Mouse (Mus musculus) lung, embryonic 16.5 days (tissue): ENCODE data around the gene Gpx4. TPM values are rescaled to one million over a fixed set of nuclear protein-coding genes. Genes with fewer than 3 reads are reported as not detected.

Experiments
- ATAC-seq: fragments of 200-750 bp; cut with Nextera tagmentation; 2 replicates; pipeline ENCODE4 v1.8.0; 2017; ENCODE audit warnings: low read depth, mild to moderate bottlenecking, moderate library complexity
- H3K27ac ChIP-seq: fragments of 300-500 bp; sonication (generic); 2 replicates; pipeline ENCODE4 v1.5.1; 2014; ENCODE audit warnings: mild to moderate bottlenecking, control low read depth, low read length
- H3K27me3 ChIP-seq: fragments of 300-500 bp; sonication (generic); 2 replicates; pipeline ENCODE4 v1.6.1; 2014; ENCODE audit warnings: low read depth, low read length, mixed read lengths; ENCODE audit not compliant: control insufficient read depth, insufficient read depth
- H3K36me3 ChIP-seq: fragments of 300-500 bp; sonication (generic); 2 replicates; pipeline ENCODE4 v1.6.1; 2014; ENCODE audit warnings: low read length; ENCODE audit not compliant: control insufficient read depth, insufficient read depth
- H3K4me1 ChIP-seq: fragments of 300-500 bp; sonication (generic); replicated peaks from 2 replicates; pipeline ENCODE4 v1.6.1; 2014; ENCODE audit warnings: low read length, mixed read lengths; ENCODE audit not compliant: control insufficient read depth, insufficient read depth
- H3K4me2 ChIP-seq: fragments of 300-500 bp; sonication (generic); 2 replicates; pipeline ENCODE4 v1.6.1; 2014; ENCODE audit warnings: low read depth, low read length, control low read depth
- H3K4me3 ChIP-seq: fragments of 300-500 bp; sonication (generic); 2 replicates; pipeline ENCODE4 v1.5.1; 2014; ENCODE audit warnings: mild to moderate bottlenecking, low read length, control low read depth
- H3K9ac ChIP-seq: fragments of 300-500 bp; sonication (generic); 2 replicates; pipeline ENCODE4 v1.6.1; 2014; ENCODE audit warnings: low read length, control low read depth
- H3K9me3 ChIP-seq: fragments of 300-500 bp; sonication (generic); 2 replicates; pipeline ENCODE4 v1.6.1; 2016; ENCODE audit warnings: low read length; ENCODE audit not compliant: control insufficient read depth
- WGBS: fragments of 180-500 bp; shearing (Covaris S2); extraction: QIAGEN DNeasy Blood & Tissue Kit; methylation state at CpG from one replicate; pipeline ENCODE4 v1.1.7; 2014; 5-methylcytosine and 5-hydroxymethylcytosine counted together
- polyA plus RNA-seq: library from polyadenylated mRNA; unstranded; fragments of >200 nt; fragmentation: Nextera tagmentation; extraction: Ambion mirVana; gene quantifications from 2 replicates; pipeline ENCODE4 v1.2.1, GENCODE M21; 2015

Gpx4 gene
- polyA plus RNA-seq, 1 experiment from 2014 or later: 554 TPM

GRCm38 (mm10) chr10:80105926-80106325 lies 59.0 kb downstream of the Gpx4 start:
- no peak overlapping the region for H3K4me2 ChIP-seq
- peak overlapping the region; percentile 55 for H3K27ac ChIP-seq
- H3K36me3 ChIP-seq: no peaks in the 10 kb centered on the region
- H3K4me3 ChIP-seq: no peak overlapping the region
- peak overlapping the region; percentile 1 for H3K9ac ChIP-seq
- 51% methylated on average over 5 of the region's 5 CpGs for WGBS
- H3K27me3 ChIP-seq: no peaks in the 10 kb centered on the region
- no peak for ATAC-seq
- no peaks in the 10 kb centered on the region for H3K9me3 ChIP-seq
- peaks cover 21% of the 10 kb centered on the region for H3K4me1 ChIP-seq

Other genes with a start within 250 kb of the Gpx4 start
- 10.6 and 13.5 TPM in 2 replicates for gene Misp, start 226.2 kb upstream of the Gpx4 start, polyA plus RNA-seq
- gene Ptbp1, start 192.7 kb upstream of the Gpx4 start, polyA plus RNA-seq: 344 and 371 TPM in 2 replicates
- gene Prtn3, start 172.7 kb upstream of the Gpx4 start, polyA plus RNA-seq: 3.0 and 4.0 TPM in 2 replicates
- 22.6 and 26.4 TPM in 2 replicates for gene Plppr3, start 172.5 kb upstream of the Gpx4 start, polyA plus RNA-seq
- gene Elane, start 160.9 kb upstream of the Gpx4 start, polyA plus RNA-seq: 0.26 and 1.2 TPM in 2 replicates
- gene Cfd, start 156.3 kb upstream of the Gpx4 start, polyA plus RNA-seq: not detected in 2 replicates
- gene Med16, start 138.2 kb upstream of the Gpx4 start, polyA plus RNA-seq: 48.3 and 51.2 TPM in 2 replicates
- 12.8 TPM in 1 of 2 replicates, not detected in the other for gene Gm26602, start 136.3 kb upstream of the Gpx4 start, polyA plus RNA-seq
- gene Kiss1r, start 130.2 kb upstream of the Gpx4 start, polyA plus RNA-seq: 1.0 and 1.1 TPM in 2 replicates
- 151 and 155 TPM in 2 replicates for gene R3hdm4, start 126.0 kb upstream of the Gpx4 start, polyA plus RNA-seq
- 4.1 and 4.8 TPM in 2 replicates for gene Arid3a, start 120.1 kb upstream of the Gpx4 start, polyA plus RNA-seq
- 76.7 and 83.0 TPM in 2 replicates for gene Wdr18, start 87.0 kb upstream of the Gpx4 start, polyA plus RNA-seq
- 0.25 and 0.75 TPM in 2 replicates for gene Grin3b, start 76.5 kb upstream of the Gpx4 start, polyA plus RNA-seq
- gene Tmem259, start 62.8 kb upstream of the Gpx4 start, polyA plus RNA-seq: 7.3 and 9.0 TPM in 2 replicates
- gene Cnn2, start 58.6 kb upstream of the Gpx4 start, polyA plus RNA-seq: 401 and 405 TPM in 2 replicates
- 4.9 and 5.6 TPM in 2 replicates for gene Abca7, start 50.7 kb upstream of the Gpx4 start, polyA plus RNA-seq
- gene Arhgap45, start 30.5 kb upstream of the Gpx4 start, polyA plus RNA-seq: 18.1 and 21.8 TPM in 2 replicates
- gene Polr2e, start 7.4 kb upstream of the Gpx4 start, polyA plus RNA-seq: 194 and 210 TPM in 2 replicates
- gene Sbno2, start 58.4 kb downstream of the Gpx4 start, polyA plus RNA-seq: 18.7 and 19.1 TPM in 2 replicates
- 18.6 and 23.3 TPM in 2 replicates for gene Stk11, start 68.6 kb downstream of the Gpx4 start, polyA plus RNA-seq
- 534 and 552 TPM in 2 replicates for gene Atp5d, start 91.5 kb downstream of the Gpx4 start, polyA plus RNA-seq
- 3.9 and 5.6 TPM in 2 replicates for gene Cbarp, start 93.7 kb downstream of the Gpx4 start, polyA plus RNA-seq
- 11.8 and 12.9 TPM in 2 replicates for gene Midn, start 101.1 kb downstream of the Gpx4 start, polyA plus RNA-seq
- gene Cirbp, start 118.8 kb downstream of the Gpx4 start, polyA plus RNA-seq: 73.4 and 83.4 TPM in 2 replicates
- gene 1600002K03Rik, start 125.8 kb downstream of the Gpx4 start, polyA plus RNA-seq: 12.2 and 13.6 TPM in 2 replicates
- 11.0 and 12.1 TPM in 2 replicates for gene Efna2, start 132.3 kb downstream of the Gpx4 start, polyA plus RNA-seq
- gene Mum1, start 179.3 kb downstream of the Gpx4 start, polyA plus RNA-seq: 66.4 and 68.7 TPM in 2 replicates
- gene Ndufs7, start 202.0 kb downstream of the Gpx4 start, polyA plus RNA-seq: 313 and 320 TPM in 2 replicates
- gene Gamt, start 213.8 kb downstream of the Gpx4 start, polyA plus RNA-seq: 27.5 and 32.8 TPM in 2 replicates
- gene Dazap1, start 214.3 kb downstream of the Gpx4 start, polyA plus RNA-seq: 45.4 and 50.6 TPM in 2 replicates
- gene Rps15, start 245.3 kb downstream of the Gpx4 start, polyA plus RNA-seq: 915 and 939 TPM in 2 replicates
- 0.67 and 0.88 TPM in 2 replicates for gene Apc2, start 248.8 kb downstream of the Gpx4 start, polyA plus RNA-seq